Mouse (Mus musculus) CH12.LX (cell line): ENCODE measurements around the gene Xrcc2.
A peak's percentile ranks its signal among the peaks of the same experiment; 100 is the strongest.

Experiments used
- CTCF ChIP-seq, 2 experiments: IDR thresholded peaks in 1 of 2; conservative IDR thresholded peaks in 1 of 2; 2 replicates each; pipeline ENCODE4 v1.5.1; 2011 to 2012; ENCODE audit warnings: low read depth in 2 of 2, low read length in 2 of 2, improper control_type of control experiment in 1 of 2, inconsistent platforms in 1 of 2, mild to moderate bottlenecking in 1 of 2, moderate library complexity in 1 of 2
- EP300 ChIP-seq: IDR thresholded peaks from 2 replicates; pipeline ENCODE4 v1.6.1; 2011; ENCODE audit warnings: low read length, improper control_type of control experiment
- ETS1 ChIP-seq: conservative IDR thresholded peaks from 2 replicates; pipeline ENCODE4 v1.6.1; 2012; ENCODE audit warnings: low read depth, mild to moderate bottlenecking, inconsistent platforms, low read length, improper control_type of control experiment, moderate library complexity
- JUND ChIP-seq: conservative IDR thresholded peaks from 2 replicates; pipeline ENCODE4 v1.6.1; 2011; ENCODE audit warnings: low read depth, low read length, improper control_type of control experiment
- MAFK ChIP-seq: IDR thresholded peaks from 2 replicates; pipeline ENCODE4 v1.6.1; 2011; ENCODE audit warnings: low read length, improper control_type of control experiment; ENCODE audit not compliant: insufficient replicate concordance
- NRF1 ChIP-seq: IDR thresholded peaks from 2 replicates; pipeline ENCODE4 v1.6.1; 2014; ENCODE audit warnings: low read depth, mild to moderate bottlenecking, inconsistent platforms, low read length, improper control_type of control experiment, moderate library complexity
- POLR2A ChIP-seq: IDR thresholded peaks from 2 replicates; pipeline ENCODE4 v1.6.1; 2011; ENCODE audit warnings: low read depth, mild to moderate bottlenecking, improper control_type of control experiment, low read length
- SMC3 ChIP-seq: IDR thresholded peaks from 2 replicates; pipeline ENCODE4 v1.6.1; 2011; ENCODE audit warnings: low read depth, low read length, improper control_type of control experiment
- TCF12 ChIP-seq: IDR thresholded peaks from 2 replicates; pipeline ENCODE4 v1.6.1; 2014; ENCODE audit warnings: low read depth, mild to moderate bottlenecking, inconsistent platforms, low read length, improper control_type of control experiment
- USF1 ChIP-seq: IDR thresholded peaks from 2 replicates; pipeline ENCODE4 v1.6.1; 2014; ENCODE audit warnings: low read depth, mild to moderate bottlenecking, inconsistent platforms, low read length, improper control_type of control experiment

DNA sequence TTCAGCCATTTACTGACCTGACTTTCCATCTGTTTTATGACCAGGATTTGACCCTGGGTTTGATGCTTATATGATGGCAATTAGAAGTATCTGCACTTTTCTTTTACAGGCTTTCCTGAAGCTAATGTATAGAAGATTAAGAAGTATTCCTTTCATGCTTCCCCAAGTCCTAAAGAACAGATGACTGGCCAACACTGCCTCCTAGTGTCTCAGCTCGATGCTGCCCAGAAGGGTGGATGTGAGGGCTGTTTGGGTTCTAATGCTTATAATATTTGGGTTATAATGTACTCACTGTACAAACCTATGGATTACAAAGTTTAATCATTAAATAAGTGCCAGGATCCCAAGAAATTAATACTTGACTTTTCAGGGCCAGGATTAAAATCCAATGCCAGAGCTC is 28.7 kb upstream of the Xrcc2 start:
- TF ChIP-seq TCF12 (no peak), CTCF (conservative IDR thresholded peaks at IDR 0.05 in 1 of 2, IDR thresholded peaks at IDR 0.05 in 1 of 2; ENCODE audit: low read depth in 2 of 2, low read length in 2 of 2) (peak; percentile 40 to 85; a peak in 3 of 4 replicates), SMC3 (peak; percentile 81), POLR2A (no peak), NRF1 (no peak), USF1 (no peak), MAFK (no peak), EP300 (no peak), ETS1 (no peak), JUND (no peak)
